Mouse (Mus musculus): ENCODE measurements around the gene Nufip1. TPM values are rescaled to one million over a fixed set of nuclear protein-coding genes. Genes with fewer than 3 reads are reported as not detected.

Gene Nufip1
- polyA plus RNA-seq, 1 experiment = 6.9 TPM

- Histone ChIP-seq H3K27ac (ENCODE audit: insufficient read depth, low read length) (no peak overlapping the region), H3K4me3 (replicated peaks; ENCODE audit: insufficient read depth, low read depth, low read length) (no peak overlapping the region), H3K4me1 (ENCODE audit: control insufficient read depth, insufficient read depth, low read length) (no peaks in the 10 kb centered on the region), H3K27me3 (ENCODE audit: control insufficient read depth, insufficient read depth, low read length) (no peaks in the 10 kb centered on the region)
- TF ChIP-seq POLR2A (IDR thresholded peaks at IDR 0.05; ENCODE audit: borderline replicate concordance, insufficient read depth, low read length) = no peak
- TF ChIP-seq CTCF (IDR thresholded peaks at IDR 0.05; ENCODE audit: borderline replicate concordance, insufficient read depth, low read depth, low read length) = no peak
- 26% methylated on average over 11 of the region's 11 CpGs for WGBS
- peak in 1 of 2 experiments; percentile 40 for DNase-seq
Measured at GRCm38 (mm10) chr14:76169876-76170466, 59.3 kb downstream of the Nufip1 start.

DNA sequence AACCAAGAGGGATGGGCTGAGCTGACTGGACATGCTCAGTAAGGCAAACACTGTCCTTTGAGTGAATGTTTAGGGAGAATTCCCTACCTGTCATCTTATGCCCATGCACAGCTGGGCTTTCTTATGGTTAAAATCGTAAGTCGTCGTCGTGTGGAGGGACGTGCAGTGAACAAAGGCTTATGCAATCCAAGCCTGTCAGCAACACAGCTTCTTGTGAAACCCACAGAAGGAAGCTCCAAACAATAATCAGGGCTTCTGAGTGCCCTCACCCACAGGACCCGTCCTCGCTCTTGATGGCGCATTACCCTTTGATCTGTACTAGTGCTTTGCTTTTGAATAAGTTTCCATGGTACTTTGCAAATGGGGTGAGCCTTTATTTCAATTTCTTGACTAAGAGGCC, 60.6 kb downstream of the Nufip1 start:
- no peak overlapping the region for H3K4me3 ChIP-seq (replicated peaks; ENCODE audit: insufficient read depth, low read depth, low read length)
- WGBS = 67% methylated on average over 8 of the region's 8 CpGs
- no peak for DNase-seq
- H3K27ac ChIP-seq (ENCODE audit: insufficient read depth, low read length) = no peak overlapping the region
- H3K27me3 ChIP-seq (ENCODE audit: control insufficient read depth, insufficient read depth, low read length) = no peaks in the 10 kb centered on the region
- no peak for TF ChIP-seq POLR2A (IDR thresholded peaks at IDR 0.05; ENCODE audit: borderline replicate concordance, insufficient read depth, low read length)
- no peak for TF ChIP-seq CTCF (IDR thresholded peaks at IDR 0.05; ENCODE audit: borderline replicate concordance, insufficient read depth, low read depth, low read length)
- H3K4me1 ChIP-seq (ENCODE audit: control insufficient read depth, insufficient read depth, low read length) = no peaks in the 10 kb centered on the region

GRCm38 (mm10) chr14:76174328-76174727, 63.6 kb downstream of the Nufip1 start:
- 81% methylated on average over 7 of the region's 7 CpGs for WGBS
- H3K27me3 ChIP-seq (ENCODE audit: control insufficient read depth, insufficient read depth, low read length) = no peaks in the 10 kb centered on the region
- H3K27ac ChIP-seq (ENCODE audit: insufficient read depth, low read length) = no peak overlapping the region
- no peak overlapping the region for H3K4me3 ChIP-seq (replicated peaks; ENCODE audit: insufficient read depth, low read depth, low read length)
- TF ChIP-seq CTCF (IDR thresholded peaks at IDR 0.05; ENCODE audit: borderline replicate concordance, insufficient read depth, low read depth, low read length) (no peak), POLR2A (IDR thresholded peaks at IDR 0.05; ENCODE audit: borderline replicate concordance, insufficient read depth, low read length) (no peak)
- no peaks in the 10 kb centered on the region for H3K4me1 ChIP-seq (ENCODE audit: control insufficient read depth, insufficient read depth, low read length)
- DNase-seq = no peak

DNA sequence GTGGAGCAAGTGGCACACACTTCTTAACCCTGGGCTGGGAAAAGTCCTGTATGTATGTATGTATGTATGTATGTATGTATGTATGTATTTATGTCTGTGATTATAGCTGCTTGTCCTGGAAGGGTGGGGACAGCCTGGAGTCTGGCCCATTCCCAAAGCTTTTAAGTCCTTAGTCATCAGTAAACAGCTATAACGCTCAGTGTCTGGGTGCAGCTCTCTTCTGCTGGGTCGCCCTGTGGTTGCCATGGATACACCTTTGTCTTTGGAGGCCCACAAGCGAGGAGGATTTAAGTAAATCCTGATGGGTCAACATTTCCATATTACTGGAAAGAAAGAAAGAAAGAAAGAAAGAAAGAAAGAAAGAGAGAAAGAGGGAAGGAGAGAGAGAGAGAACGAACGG, 65.1 kb downstream of the Nufip1 start:
- H3K27ac ChIP-seq (ENCODE audit: insufficient read depth, low read length) = no peak overlapping the region

GRCm38 (mm10) chr14:76177230-76177629, 66.5 kb downstream of the Nufip1 start:
- Histone ChIP-seq H3K27ac (ENCODE audit: insufficient read depth, low read length) (no peak overlapping the region), H3K4me3 (replicated peaks; ENCODE audit: insufficient read depth, low read depth, low read length) (no peak overlapping the region), H3K27me3 (ENCODE audit: control insufficient read depth, insufficient read depth, low read length) (no peaks in the 10 kb centered on the region), H3K4me1 (ENCODE audit: control insufficient read depth, insufficient read depth, low read length) (no peaks in the 10 kb centered on the region)
- WGBS = 93% methylated on average over 9 of the region's 9 CpGs
- DNase-seq = no peak
- TF ChIP-seq CTCF (IDR thresholded peaks at IDR 0.05; ENCODE audit: borderline replicate concordance, insufficient read depth, low read depth, low read length) = no peak

More for the DNA sequence above, 65.1 kb downstream of the Nufip1 start:
- no peaks in the 10 kb centered on the region for H3K4me1 ChIP-seq (ENCODE audit: control insufficient read depth, insufficient read depth, low read length)
- 28% methylated on average over 5 of the region's 5 CpGs for WGBS
- TF ChIP-seq CTCF (IDR thresholded peaks at IDR 0.05; ENCODE audit: borderline replicate concordance, insufficient read depth, low read depth, low read length) = no peak
- no peak for TF ChIP-seq POLR2A (IDR thresholded peaks at IDR 0.05; ENCODE audit: borderline replicate concordance, insufficient read depth, low read length)
- H3K27me3 ChIP-seq (ENCODE audit: control insufficient read depth, insufficient read depth, low read length) = no peaks in the 10 kb centered on the region
- no peak overlapping the region for H3K4me3 ChIP-seq (replicated peaks; ENCODE audit: insufficient read depth, low read depth, low read length)
- no peak for DNase-seq

DNA sequence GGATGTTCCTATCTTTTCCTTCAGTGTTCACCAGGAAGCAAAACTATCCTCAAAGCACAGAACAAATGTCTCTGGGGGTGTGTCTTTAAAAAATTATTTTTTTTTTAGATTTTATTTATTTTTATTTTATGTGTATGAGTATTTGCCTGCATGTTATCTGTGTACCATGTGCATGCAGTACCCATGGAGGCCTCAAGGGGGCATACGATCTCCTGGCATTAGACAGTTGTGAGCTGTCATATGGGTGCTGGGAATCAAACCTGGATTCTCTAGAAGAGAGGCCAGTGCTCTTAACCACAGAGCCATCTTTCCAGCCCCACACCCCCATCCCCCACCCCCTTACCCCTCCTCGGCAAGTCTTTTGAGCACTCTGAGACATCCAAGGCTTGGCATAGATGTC, 67.8 kb downstream of the Nufip1 start:
- TF ChIP-seq CTCF (IDR thresholded peaks at IDR 0.05; ENCODE audit: borderline replicate concordance, insufficient read depth, low read depth, low read length) = no peak
- no peak for TF ChIP-seq POLR2A (IDR thresholded peaks at IDR 0.05; ENCODE audit: borderline replicate concordance, insufficient read depth, low read length)
- Histone ChIP-seq H3K4me1 (ENCODE audit: control insufficient read depth, insufficient read depth, low read length) (no peaks in the 10 kb centered on the region), H3K4me3 (replicated peaks; ENCODE audit: insufficient read depth, low read depth, low read length) (no peak overlapping the region), H3K27me3 (ENCODE audit: control insufficient read depth, insufficient read depth, low read length) (no peaks in the 10 kb centered on the region), H3K27ac (ENCODE audit: insufficient read depth, low read length) (no peak overlapping the region)
- no peak for DNase-seq
- WGBS = 84% methylated on average over 2 of the region's 2 CpGs

GRCm38 (mm10) chr14:76179343-76179742, 68.7 kb downstream of the Nufip1 start:
- WGBS = 84% methylated on average over 6 of the region's 6 CpGs
- H3K27me3 ChIP-seq (ENCODE audit: control insufficient read depth, insufficient read depth, low read length) = no peaks in the 10 kb centered on the region
- TF ChIP-seq POLR2A (IDR thresholded peaks at IDR 0.05; ENCODE audit: borderline replicate concordance, insufficient read depth, low read length) (no peak), CTCF (IDR thresholded peaks at IDR 0.05; ENCODE audit: borderline replicate concordance, insufficient read depth, low read depth, low read length) (no peak)
- no peak overlapping the region for H3K4me3 ChIP-seq (replicated peaks; ENCODE audit: insufficient read depth, low read depth, low read length)
- no peaks in the 10 kb centered on the region for H3K4me1 ChIP-seq (ENCODE audit: control insufficient read depth, insufficient read depth, low read length)
- no peak overlapping the region for H3K27ac ChIP-seq (ENCODE audit: insufficient read depth, low read length)
- no peak for DNase-seq

GRCm38 (mm10) chr14:76185358-76185757, 74.7 kb downstream of the Nufip1 start:
- WGBS = 91% methylated on average over 5 of the region's 5 CpGs
- Histone ChIP-seq H3K4me3 (replicated peaks; ENCODE audit: insufficient read depth, low read depth, low read length) (no peak overlapping the region), H3K4me1 (ENCODE audit: control insufficient read depth, insufficient read depth, low read length) (no peaks in the 10 kb centered on the region), H3K27ac (ENCODE audit: insufficient read depth, low read length) (no peak overlapping the region), H3K27me3 (ENCODE audit: control insufficient read depth, insufficient read depth, low read length) (no peaks in the 10 kb centered on the region)
- TF ChIP-seq CTCF (IDR thresholded peaks at IDR 0.05; ENCODE audit: borderline replicate concordance, insufficient read depth, low read depth, low read length) = no peak
- no peak for TF ChIP-seq POLR2A (IDR thresholded peaks at IDR 0.05; ENCODE audit: borderline replicate concordance, insufficient read depth, low read length)
- no peak for DNase-seq
